Mouse (Mus musculus): Measurements from ENCODE around the gene Rnaseh2a.

Gene Rnaseh2a

GRCm38 (mm10) chr8:84907037-84907436 lies 62.5 kb downstream of the Rnaseh2a start:
- DNase-seq (ENCODE audit: low read depth, low spot score) = no peak
